Mouse (Mus musculus) CH12.LX (cell line): ENCODE data around the gene Zbtb7a. TPM values are rescaled to one million over a fixed set of nuclear protein-coding genes. Genes with fewer than 3 reads are reported as not detected.
A peak's percentile ranks its signal among the peaks of the same experiment; 100 is the strongest.

Experiments
- DNase-seq: peaks from one replicate; pipeline ENCODE4 v3.0.0-alpha.2; 2013; ENCODE audit errors: extremely low read depth
- H3K27ac ChIP-seq: 2 replicates; pipeline ENCODE4 v1.5.1; 2012; ENCODE audit warnings: low read depth, mild to moderate bottlenecking, control low read depth, moderate library complexity; ENCODE audit not compliant: insufficient read depth
- H3K27me3 ChIP-seq: replicated peaks from 2 replicates; pipeline ENCODE3; 2012; ENCODE audit warnings: inconsistent platforms
- H3K36me3 ChIP-seq, 2 experiments: replicated peaks in 1 of 2; 2 replicates each; pipeline versions ENCODE3 to v1.6.1; 2012; ENCODE audit warnings: inconsistent platforms in 1 of 2, low read length in 1 of 2, mild to moderate bottlenecking in 1 of 2, mixed read lengths in 1 of 2, moderate library complexity in 1 of 2; ENCODE audit not compliant: control insufficient read depth in 1 of 2, insufficient read depth in 1 of 2
- H3K4me1 ChIP-seq, 2 experiments: 2 replicates each; pipeline ENCODE4 v1.6.1; 2012; ENCODE audit warnings: inconsistent platforms in 1 of 2, moderate library complexity in 1 of 2; ENCODE audit not compliant: insufficient read depth in 2 of 2, control insufficient read depth in 1 of 2
- H3K4me2 ChIP-seq: 2 replicates; pipeline ENCODE4 v1.6.1; 2012; ENCODE audit warnings: low read depth, mild to moderate bottlenecking, control low read depth; ENCODE audit not compliant: poor library complexity, insufficient read depth, severe bottlenecking
- H3K4me3 ChIP-seq, 3 experiments: fragments of 150-350 bp in 1 of 3; sonication (generic) in 1 of 3; replicated peaks in 1 of 3; 2 replicates each; pipeline versions ENCODE3 to v1.5.1; 2011 to 2012; ENCODE audit warnings: low read depth in 2 of 3, low read length in 2 of 3, mild to moderate bottlenecking in 2 of 3, moderate library complexity in 2 of 3, control low read depth in 1 of 3, improper control_type of control experiment in 1 of 3, inconsistent platforms in 1 of 3, mixed read lengths in 1 of 3; ENCODE audit not compliant: poor library complexity in 1 of 3
- H3K79me2 ChIP-seq: replicated peaks from 2 replicates; pipeline ENCODE4 v1.6.1; 2012; ENCODE audit warnings: mild to moderate bottlenecking, moderate library complexity; ENCODE audit not compliant: control insufficient read depth, poor library complexity, insufficient read depth, severe bottlenecking; ENCODE audit errors: extremely low read depth
- H3K9ac ChIP-seq: 2 replicates; pipeline ENCODE4 v1.6.1; 2012; ENCODE audit warnings: low read depth, mild to moderate bottlenecking, control low read depth, moderate library complexity; ENCODE audit not compliant: insufficient read depth
- H3K9me3 ChIP-seq: replicated peaks from 2 replicates; pipeline ENCODE3; 2012; ENCODE audit warnings: low read length, inconsistent platforms, mixed read lengths
- CHD2 ChIP-seq: IDR thresholded peaks from 2 replicates; pipeline ENCODE4 v1.6.1; 2011; ENCODE audit warnings: low read length, improper control_type of control experiment
- CTCF ChIP-seq, 2 experiments: IDR thresholded peaks in 1 of 2; conservative IDR thresholded peaks in 1 of 2; 2 replicates each; pipeline ENCODE4 v1.5.1; 2011 to 2012; ENCODE audit warnings: low read depth in 2 of 2, low read length in 2 of 2, improper control_type of control experiment in 1 of 2, inconsistent platforms in 1 of 2, mild to moderate bottlenecking in 1 of 2, moderate library complexity in 1 of 2
- E2F4 ChIP-seq: IDR thresholded peaks from 2 replicates; pipeline ENCODE4 v1.6.1; 2011; ENCODE audit warnings: low read depth, low read length, improper control_type of control experiment; ENCODE audit not compliant: insufficient replicate concordance
- ELF1 ChIP-seq: IDR thresholded peaks from 2 replicates; pipeline ENCODE4 v1.6.1; 2014; ENCODE audit warnings: low read depth, mild to moderate bottlenecking, inconsistent platforms, low read length, improper control_type of control experiment
- GABPA ChIP-seq: IDR thresholded peaks from 2 replicates; pipeline ENCODE4 v1.6.1; 2012; ENCODE audit warnings: low read depth, low read length, improper control_type of control experiment, inconsistent platforms; ENCODE audit not compliant: insufficient replicate concordance
- JUND ChIP-seq: conservative IDR thresholded peaks from 2 replicates; pipeline ENCODE4 v1.6.1; 2011; ENCODE audit warnings: low read depth, low read length, improper control_type of control experiment
- KAT2A ChIP-seq: IDR thresholded peaks from 2 replicates; pipeline ENCODE4 v1.6.1; 2012; ENCODE audit warnings: low read length, improper control_type of control experiment, inconsistent platforms; ENCODE audit not compliant: insufficient replicate concordance
- MAZ ChIP-seq: IDR thresholded peaks from 2 replicates; pipeline ENCODE4 v1.6.1; 2012; ENCODE audit warnings: low read depth, mild to moderate bottlenecking, inconsistent platforms, low read length, improper control_type of control experiment, moderate library complexity
- MXI1 ChIP-seq: IDR thresholded peaks from 2 replicates; pipeline ENCODE4 v1.6.1; 2011; ENCODE audit warnings: mild to moderate bottlenecking, low read depth, low read length, improper control_type of control experiment
- MYC ChIP-seq: IDR thresholded peaks from 2 replicates; pipeline ENCODE4 v1.6.1; 2011; ENCODE audit warnings: low read depth, mild to moderate bottlenecking, improper control_type of control experiment, low read length
- NELFE ChIP-seq: IDR thresholded peaks from 2 replicates; pipeline ENCODE4 v1.6.1; 2011; ENCODE audit warnings: low read depth, low read length, improper control_type of control experiment
- PAX5 ChIP-seq: IDR thresholded peaks from 2 replicates; pipeline ENCODE4 v1.6.1; 2012; ENCODE audit warnings: low read length, inconsistent platforms, mixed read lengths
- POLR2A ChIP-seq: IDR thresholded peaks from 2 replicates; pipeline ENCODE4 v1.6.1; 2011; ENCODE audit warnings: low read depth, mild to moderate bottlenecking, improper control_type of control experiment, low read length
- POLR2AphosphoS2 ChIP-seq: IDR thresholded peaks from 2 replicates; pipeline ENCODE4 v1.6.1; 2011; ENCODE audit warnings: low read depth, low read length, improper control_type of control experiment
- RAD21 ChIP-seq: IDR thresholded peaks from 2 replicates; pipeline ENCODE4 v1.6.1; 2011; ENCODE audit warnings: low read depth, mild to moderate bottlenecking, low read length, improper control_type of control experiment, moderate library complexity
- RCOR1 ChIP-seq: conservative IDR thresholded peaks from 2 replicates; pipeline ENCODE4 v1.6.1; 2012; ENCODE audit warnings: low read depth, mild to moderate bottlenecking, inconsistent platforms, low read length, improper control_type of control experiment
- SIN3A ChIP-seq: IDR thresholded peaks from 2 replicates; pipeline ENCODE4 v1.6.1; 2012; ENCODE audit warnings: low read length, improper control_type of control experiment, inconsistent platforms
- SMC3 ChIP-seq: IDR thresholded peaks from 2 replicates; pipeline ENCODE4 v1.6.1; 2011; ENCODE audit warnings: low read depth, low read length, improper control_type of control experiment
- TCF12 ChIP-seq: IDR thresholded peaks from 2 replicates; pipeline ENCODE4 v1.6.1; 2014; ENCODE audit warnings: low read depth, mild to moderate bottlenecking, inconsistent platforms, low read length, improper control_type of control experiment
- UBTF ChIP-seq: IDR thresholded peaks from 2 replicates; pipeline ENCODE4 v1.6.1; 2012; ENCODE audit warnings: low read depth, mild to moderate bottlenecking, inconsistent platforms, low read length, improper control_type of control experiment, moderate library complexity
- USF2 ChIP-seq: conservative IDR thresholded peaks from 2 replicates; pipeline ENCODE4 v1.6.1; 2011; ENCODE audit warnings: low read depth, low read length, improper control_type of control experiment
- ZC3H11A ChIP-seq: IDR thresholded peaks from 2 replicates; pipeline ENCODE4 v1.6.1; 2012; ENCODE audit warnings: low read depth, mild to moderate bottlenecking, inconsistent platforms, low read length, improper control_type of control experiment
- ZMIZ1 ChIP-seq: IDR thresholded peaks from 2 replicates; pipeline ENCODE4 v1.6.1; 2012; ENCODE audit warnings: low read depth, mild to moderate bottlenecking, inconsistent platforms, low read length, improper control_type of control experiment
- ZNF384 ChIP-seq: IDR thresholded peaks from 2 replicates; pipeline ENCODE4 v1.6.1; 2012; ENCODE audit warnings: low read depth, low read length, improper control_type of control experiment, inconsistent platforms
- dilution Hi-C: fragments of 300-500 bp; cut with MboI; formaldehyde crosslinking; loops from 2 replicates; pipeline ENCODE4 v1.14.3; 2020; ENCODE audit warnings: low sequenced_read_pairs; ENCODE audit not compliant: extremely low pct_unique_long_range_greater_than_20kb, extremely low pct_ligation_motif_present
- in situ Hi-C: fragments of 300-500 bp; cut with MboI; formaldehyde crosslinking; loops from 3 replicates; pipeline ENCODE4 v1.14.3; 2019; ENCODE audit warnings: low sequenced_read_pairs, low pct_ligation_motif_present, low pct_unique_long_range_greater_than_20kb, mixed read lengths
- polyA plus RNA-seq: library from polyadenylated mRNA; unstranded; fragments of >175 nt; gene quantifications from 2 replicates; pipeline ENCODE4 v1.2.1, GENCODE M21; 2012; ENCODE audit warnings: low read depth; ENCODE audit not compliant: insufficient read length
- total RNA-seq, 2 experiments: library from RNA; depleted of rRNA; stranded (reverse); fragments of 300-350 nt in 1 of 2; fragments of >200 nt in 1 of 2; gene quantifications; 2 replicates each; pipeline ENCODE4 v1.2.3; 2012 to 2014

The Zbtb7a gene
- total and polyA plus RNA-seq, 3 experiments = 3.0 to 21.3 (median 18.2) TPM

DNA sequence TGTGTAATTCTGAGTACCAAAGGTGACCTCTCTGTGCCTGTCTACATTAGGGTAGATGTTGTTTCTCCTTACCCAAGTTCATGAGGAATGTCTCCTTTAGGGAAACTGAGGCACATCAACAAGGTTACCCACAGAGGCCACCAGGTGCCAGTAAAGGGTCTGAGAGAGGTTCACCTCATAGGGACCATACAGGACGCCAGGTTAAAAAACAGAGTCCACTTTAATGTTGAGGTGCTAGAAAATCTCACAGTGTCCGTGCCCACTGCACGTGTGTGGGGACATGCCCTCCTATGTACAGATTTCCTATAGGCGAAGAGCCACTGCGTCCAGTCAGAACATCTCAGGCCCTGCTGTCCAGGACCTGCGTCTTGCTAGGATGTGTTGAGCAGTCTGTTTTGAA lies 64.0 kb downstream of the Zbtb7a start:
- Histone ChIP-seq H3K36me3 (no peaks in the 10 kb centered on the region), H3K79me2 (no peaks in the 10 kb centered on the region), H3K27ac (no peak overlapping the region), H3K4me2 (no peak overlapping the region), H3K9me3 (no peaks in the 10 kb centered on the region), H3K4me3 (no peak overlapping the region), H3K4me1 (peaks cover 38 to 54% of the 10 kb centered on the region in 2 experiments), H3K9ac (no peak overlapping the region), H3K27me3 (peaks cover 5% of the 10 kb centered on the region)
- in situ Hi-C loops (loop anchor here (5.0 to 10.0 kb wide), 2 partner anchors 88 to 156 kb away; partner anchors contain the start of genes Hmg20b and Mfsd12), dilution Hi-C loops (no loop called here)
- DNase-seq = no peak
- TF ChIP-seq E2F4 (no peak), CTCF (conservative IDR thresholded peaks at IDR 0.05 in 1 of 2, IDR thresholded peaks at IDR 0.05 in 1 of 2; ENCODE audit: low read depth in 2 of 2, low read length in 2 of 2) (peak in 1 of 2 experiments; percentile 16; a peak in 1 of 4 replicates)

DNA sequence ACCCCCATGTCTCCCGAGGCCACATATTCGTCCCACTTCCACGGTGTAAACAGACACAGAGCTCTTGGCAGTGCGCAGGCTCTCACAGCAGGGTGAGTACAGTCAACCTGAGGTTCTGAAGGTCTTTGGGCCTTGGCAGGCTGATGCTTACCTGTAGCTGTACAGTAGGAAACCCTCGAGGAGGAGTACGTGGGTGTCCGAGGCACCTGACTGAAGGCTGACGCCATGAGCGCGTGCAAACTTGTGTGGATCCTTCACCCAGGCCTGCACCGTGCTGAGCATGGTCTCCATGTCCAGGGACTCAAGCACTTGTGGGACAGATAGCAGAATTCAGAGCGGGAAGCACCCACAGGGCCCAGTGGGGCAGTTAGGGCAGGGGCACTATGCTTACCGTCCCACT lies 65.1 kb downstream of the Zbtb7a start:
- no peak overlapping the region for H3K9ac ChIP-seq

DNA sequence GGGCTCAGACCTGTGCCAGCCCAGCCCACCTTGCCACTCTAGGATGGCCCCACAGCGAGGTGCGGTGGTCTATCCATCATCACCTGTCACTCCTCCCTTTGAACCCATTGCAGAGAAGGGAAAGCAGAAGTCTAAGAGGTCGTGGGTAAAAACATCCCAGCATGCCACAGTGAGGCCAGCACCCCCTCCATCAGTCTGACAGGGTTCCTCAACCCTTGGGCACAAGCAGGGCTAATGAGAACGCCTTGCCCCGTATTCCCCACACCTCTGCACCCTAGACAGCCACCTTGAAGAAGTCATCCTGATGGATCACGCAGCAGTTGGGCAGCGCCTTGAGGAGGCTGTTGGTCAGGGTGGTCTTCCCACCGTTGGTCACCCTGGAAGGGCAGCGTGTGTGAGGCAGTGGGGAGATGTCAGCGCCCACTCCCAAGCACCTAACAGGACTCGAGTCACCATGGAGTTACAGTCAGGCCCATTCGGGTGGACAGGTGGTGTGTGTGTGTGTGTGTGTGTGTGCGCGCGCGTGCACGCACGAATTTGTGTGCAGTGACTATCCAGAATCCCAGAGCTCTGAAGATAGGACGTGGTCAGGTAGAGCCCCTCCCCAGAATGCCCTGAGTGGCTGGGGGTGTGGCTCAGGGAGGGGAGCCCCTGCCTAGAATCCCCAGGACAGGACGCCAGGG lies 65.7 kb downstream of the Zbtb7a start:
- no peak overlapping the region for H3K9ac ChIP-seq
- peaks cover 34 to 56% of the 10 kb centered on the region in 2 experiments for H3K4me1 ChIP-seq
- TF ChIP-seq ELF1 (no peak), RAD21 (no peak), ZMIZ1 (no peak), RCOR1 (no peak), MAZ (no peak), E2F4 (no peak), PAX5 (no peak), POLR2AphosphoS2 (no peak)
- in situ Hi-C loops = loop anchor here (5.0 kb wide), 1 partner anchor 37 kb away; no protein-coding TSS in a partner anchor
- H3K4me3 ChIP-seq = no peak overlapping the region
- H3K9me3 ChIP-seq = peaks cover 10% of the 10 kb centered on the region
- dilution Hi-C loops = no loop called here
- DNase-seq = no peak
- no peak overlapping the region for H3K4me2 ChIP-seq
- H3K79me2 ChIP-seq = no peaks in the 10 kb centered on the region
- peaks cover 3% of the 10 kb centered on the region for H3K27me3 ChIP-seq
- H3K36me3 ChIP-seq = no peaks in the 10 kb centered on the region
- no peak overlapping the region for H3K27ac ChIP-seq

More for the DNA sequence above, 65.1 kb downstream of the Zbtb7a start:
- H3K9me3 ChIP-seq = peaks cover 9% of the 10 kb centered on the region
- peaks cover 3% of the 10 kb centered on the region for H3K27me3 ChIP-seq
- dilution Hi-C loops = no loop called here
- in situ Hi-C loops = loop anchor here (5.0 kb wide), 1 partner anchor 37 kb away; no protein-coding TSS in a partner anchor
- no peak overlapping the region for H3K27ac ChIP-seq
- H3K4me2 ChIP-seq = no peak overlapping the region
- no peak overlapping the region for H3K4me3 ChIP-seq
- H3K36me3 ChIP-seq = no peaks in the 10 kb centered on the region
- no peak for DNase-seq
- no peaks in the 10 kb centered on the region for H3K79me2 ChIP-seq
- peaks cover 36 to 56% of the 10 kb centered on the region in 2 experiments for H3K4me1 ChIP-seq
- no peak for TF ChIP-seq MAZ
- TF ChIP-seq SIN3A = no peak
- TF ChIP-seq ZNF384 = no peak
- no peak for TF ChIP-seq TCF12
- TF ChIP-seq CHD2 = no peak
- TF ChIP-seq ZMIZ1 = no peak
- no peak for TF ChIP-seq GABPA
- no peak for TF ChIP-seq PAX5
- no peak for TF ChIP-seq E2F4
- TF ChIP-seq ZC3H11A = no peak
- no peak for TF ChIP-seq POLR2A
- TF ChIP-seq MYC = no peak
- TF ChIP-seq SMC3 = no peak
- TF ChIP-seq NELFE = no peak
- no peak for TF ChIP-seq MXI1
- TF ChIP-seq POLR2AphosphoS2 = no peak
- no peak for TF ChIP-seq JUND
- no peak for TF ChIP-seq USF2
- TF ChIP-seq KAT2A = no peak
- no peak for TF ChIP-seq UBTF
